Mouse (Mus musculus) neural tube, embryonic 13.5 days (tissue): ENCODE measurements around the gene Zfp787. TPM values are rescaled to one million over a fixed set of nuclear protein-coding genes. Genes with fewer than 3 reads are reported as not detected.

ENCODE experiments used
- polyA plus RNA-seq: library from polyadenylated mRNA; unstranded; fragments of >200 nt; fragmentation: Nextera tagmentation; extraction: Ambion mirVana; gene quantifications from 2 replicates; pipeline ENCODE4 v1.2.1, GENCODE M21; 2015

The Zfp787 gene
- polyA plus RNA-seq, 1 experiment from 2014 or later, result 23.0 TPM

Other genes with a start within 250 kb of the Zfp787 start
- gene Vmn1r65, start 145.0 kb downstream of the Zfp787 start, polyA plus RNA-seq, result not detected in 2 replicates
- not detected in 2 replicates for gene Nlrp4c, start 110.8 kb downstream of the Zfp787 start, polyA plus RNA-seq
- 71.4 and 81.0 TPM in 2 replicates for gene Zfp444, start 16.2 kb upstream of the Zfp787 start, polyA plus RNA-seq
- not detected in 2 replicates for gene Galp, start 41.1 kb upstream of the Zfp787 start, polyA plus RNA-seq
- gene Zscan5b, start 66.3 kb upstream of the Zfp787 start, polyA plus RNA-seq, result not detected in 2 replicates
- gene Epp13, start 96.7 kb upstream of the Zfp787 start, polyA plus RNA-seq, result not detected in 2 replicates
- 17.7 and 17.8 TPM in 2 replicates for gene Zfp667, start 130.6 kb upstream of the Zfp787 start, polyA plus RNA-seq
- 10.4 and 14.0 TPM in 2 replicates for gene Zfp583, start 175.3 kb upstream of the Zfp787 start, polyA plus RNA-seq
- gene Gm3854, start 187.8 kb upstream of the Zfp787 start, polyA plus RNA-seq, result 6.7 and 7.4 TPM in 2 replicates
- gene Zfp78, start 207.3 kb upstream of the Zfp787 start, polyA plus RNA-seq, result 3.5 and 4.5 TPM in 2 replicates
- 12.0 and 15.1 TPM in 2 replicates for gene Zfp28, start 227.3 kb upstream of the Zfp787 start, polyA plus RNA-seq
- 2.8 and 3.2 TPM in 2 replicates for gene Smim17, start 242.7 kb upstream of the Zfp787 start, polyA plus RNA-seq